Mouse (Mus musculus) urinary bladder, adult 18-20 months (tissue): ENCODE data around the gene Mst1.
A peak's percentile ranks its signal among the peaks of the same experiment; 100 is the strongest.

Experiments used
- DNase-seq, 2 experiments: peaks; one replicate each; pipeline ENCODE4 v3.0.0; 2022; ENCODE audit warnings: low spot score in 2 of 2, mixed read lengths in 2 of 2

The Mst1 gene

DNA sequence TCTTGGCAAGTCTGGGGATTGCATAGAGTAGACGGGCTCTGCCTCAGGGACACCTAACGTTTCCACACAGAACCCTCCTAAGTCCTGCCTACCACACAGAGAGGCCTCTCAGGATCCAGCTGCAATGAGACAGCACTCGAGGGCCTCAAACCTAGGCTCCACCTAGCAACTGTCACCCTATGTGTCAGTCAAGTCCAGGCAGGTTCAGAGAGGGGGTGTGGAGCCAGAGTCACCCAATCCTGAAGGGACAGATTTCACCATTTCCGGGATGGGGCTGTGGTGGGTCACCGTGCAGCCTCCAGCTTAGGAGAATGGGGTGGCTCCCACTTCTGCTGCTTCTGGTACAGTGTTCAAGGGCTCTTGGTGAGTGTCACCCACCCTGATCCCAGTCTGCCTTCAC lies at the start of gene Mst1:
TSS of gene Mst1 (plus strand) at position 269 of the 400 bp plus-strand sequence.
- DNase-seq: peak in 1 of 2 experiments; percentile 30

GRCm38 (mm10) chr9:108032126-108032525 lies 48.1 kb upstream of the Mst1 start:
- no peak for DNase-seq

GRCm38 (mm10) chr9:108035331-108036156 lies 44.7 kb upstream of the Mst1 start:
- DNase-seq: no peak

DNA sequence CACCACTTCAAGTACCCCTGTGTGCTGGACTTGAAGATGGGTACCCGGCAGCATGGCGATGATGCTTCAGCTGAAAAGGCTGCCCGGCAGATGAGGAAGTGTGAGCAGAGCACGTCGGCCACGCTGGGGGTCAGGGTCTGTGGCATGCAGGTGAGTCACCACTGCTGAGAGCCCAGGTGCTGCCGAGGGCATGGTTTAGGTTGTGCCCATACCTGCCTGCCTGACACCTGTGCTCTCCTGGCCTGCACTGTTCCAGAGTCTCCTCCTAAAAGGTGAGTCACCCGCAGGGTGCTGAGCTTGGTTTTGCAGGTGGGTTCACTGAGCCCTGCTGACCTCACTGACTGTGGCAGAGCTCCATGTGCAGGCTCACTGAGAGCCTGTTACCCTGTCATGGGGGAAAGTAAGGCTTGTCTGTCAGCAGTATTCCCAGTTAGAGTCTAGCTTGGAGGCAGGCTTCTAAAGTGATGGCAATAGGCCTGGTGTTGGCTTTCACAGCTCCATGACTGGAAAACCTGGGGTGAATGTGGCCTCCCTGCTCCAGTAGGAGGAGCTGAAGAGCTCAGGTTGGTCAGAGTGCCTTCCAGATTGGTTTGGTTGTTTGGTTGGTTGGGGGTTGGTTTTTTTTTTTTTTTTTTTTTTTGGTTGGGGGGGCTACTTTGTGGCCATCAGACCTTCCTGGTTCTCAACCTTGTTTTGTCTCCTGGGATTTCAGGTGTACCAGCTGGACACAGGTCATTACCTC lies 35.3 kb upstream of the Mst1 start:
- DNase-seq: no peak

GRCm38 (mm10) chr9:108046582-108046981 lies 33.7 kb upstream of the Mst1 start:
- no peak for DNase-seq

DNA sequence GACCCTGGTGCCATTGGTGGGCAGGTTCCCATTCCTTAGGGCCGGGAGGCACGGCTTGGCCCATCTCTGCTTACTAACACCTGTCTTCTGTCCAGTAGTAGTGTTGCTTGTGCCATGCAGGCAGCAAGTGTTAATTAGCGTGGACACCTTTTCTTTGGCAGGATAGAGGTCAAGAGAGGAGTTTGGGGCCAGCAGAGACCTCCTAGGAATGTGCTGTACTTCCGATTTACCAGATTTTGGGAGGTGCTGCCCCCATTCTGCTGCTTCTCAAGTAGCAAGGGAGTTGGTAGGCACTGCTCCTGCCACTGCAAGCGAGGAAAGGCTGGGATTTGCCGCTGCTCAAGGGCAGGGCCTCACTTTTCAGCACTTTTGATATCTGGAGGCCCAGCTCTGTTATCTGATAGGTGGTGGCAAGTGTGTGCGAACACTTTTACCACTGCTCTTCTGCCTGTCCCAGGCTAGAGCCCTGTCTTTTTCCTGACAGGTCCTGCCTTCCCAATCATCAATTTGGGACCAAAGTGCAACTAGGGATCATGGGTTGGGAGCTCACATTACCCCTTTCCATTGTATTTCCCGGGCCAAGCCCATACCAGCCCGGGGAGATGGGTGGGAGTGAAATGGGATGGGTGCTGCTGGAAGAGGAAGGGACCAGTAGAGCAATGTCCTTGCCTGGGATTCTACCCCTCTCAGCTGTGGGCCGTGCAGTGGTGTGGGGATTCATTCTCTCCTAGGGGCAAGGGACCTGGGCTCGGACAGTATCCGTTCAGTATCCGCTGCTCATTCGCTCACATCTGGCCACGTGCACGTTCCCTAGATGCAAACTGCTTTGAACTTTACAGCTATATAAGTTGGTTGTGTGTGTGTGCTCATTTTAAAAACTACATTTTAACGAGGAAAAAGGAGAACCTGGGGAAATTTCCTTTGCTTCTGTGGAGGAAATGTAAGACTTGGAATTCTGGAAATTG lies 32.4 kb upstream of the Mst1 start:
- DNase-seq: no peak

DNA sequence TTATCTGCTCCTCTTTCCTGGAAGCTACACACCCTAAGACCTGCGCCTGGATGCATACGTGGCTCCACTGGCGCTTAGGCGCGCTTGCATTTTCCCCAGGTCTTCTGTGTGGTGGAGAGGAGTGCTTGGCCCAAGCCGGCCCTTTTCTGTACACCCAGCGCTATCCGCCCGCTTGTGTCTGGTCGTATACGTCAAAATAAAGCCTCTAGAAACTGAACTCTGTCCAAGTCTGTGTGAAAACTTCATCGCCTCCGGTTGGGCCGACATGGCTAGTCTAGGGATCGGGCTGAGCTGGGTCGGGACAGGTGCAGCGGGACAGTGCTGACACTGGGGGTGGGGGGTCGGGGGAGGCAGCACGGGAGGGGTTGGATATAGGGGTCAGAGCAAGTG lies 31.7 kb upstream of the Mst1 start:
- DNase-seq: peak in 1 of 2 experiments; percentile 47

DNA sequence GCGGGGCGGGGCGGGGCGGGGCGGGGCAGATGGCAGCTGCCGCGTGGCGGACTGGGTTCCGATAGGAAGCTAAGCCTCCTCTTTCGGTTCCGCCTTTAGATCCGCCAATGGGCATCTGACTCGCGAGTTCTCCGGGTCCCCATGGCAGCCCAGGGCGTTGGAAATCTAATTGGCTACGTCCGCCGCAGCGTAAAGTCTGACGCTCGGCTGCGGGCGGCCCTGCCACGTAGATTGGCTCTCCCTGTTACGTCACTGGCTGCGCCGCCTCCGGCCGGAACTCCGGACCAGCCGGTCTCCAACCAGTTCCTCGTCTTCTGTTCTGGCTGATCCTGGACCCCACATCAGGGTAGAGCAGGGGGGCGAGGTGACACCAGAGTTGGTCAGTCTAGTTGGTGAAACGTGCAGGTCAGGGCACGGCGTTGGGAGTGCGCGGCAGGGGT lies 31.2 kb upstream of the Mst1 start, which contains the start of gene Gmppb:
TSS of gene Gmppb (plus strand) at position 227 of the 440 bp plus-strand sequence.
- DNase-seq: peak; percentile 85 to 96

- DNase-seq: no peak
Measured at GRCm38 (mm10) chr9:108049561-108050251, 30.5 kb upstream of the Mst1 start.

- no peak for DNase-seq
Measured at GRCm38 (mm10) chr9:108051184-108051930, 28.9 kb upstream of the Mst1 start.

DNA sequence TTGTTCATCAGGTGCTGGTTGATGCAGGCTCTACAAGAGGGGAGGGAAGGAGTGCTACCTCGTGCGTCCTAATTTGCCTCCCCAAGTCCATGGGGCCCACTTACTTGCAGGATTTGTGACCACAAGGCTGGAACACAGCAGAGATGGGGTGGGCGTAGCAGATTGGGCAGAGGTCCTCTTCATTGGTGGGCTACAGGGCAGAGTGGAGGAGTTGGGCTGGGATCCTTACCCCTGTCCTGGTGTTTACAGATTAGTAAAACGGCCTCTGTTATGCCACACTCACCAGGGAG lies 28.4 kb upstream of the Mst1 start:
- DNase-seq: no peak

DNA sequence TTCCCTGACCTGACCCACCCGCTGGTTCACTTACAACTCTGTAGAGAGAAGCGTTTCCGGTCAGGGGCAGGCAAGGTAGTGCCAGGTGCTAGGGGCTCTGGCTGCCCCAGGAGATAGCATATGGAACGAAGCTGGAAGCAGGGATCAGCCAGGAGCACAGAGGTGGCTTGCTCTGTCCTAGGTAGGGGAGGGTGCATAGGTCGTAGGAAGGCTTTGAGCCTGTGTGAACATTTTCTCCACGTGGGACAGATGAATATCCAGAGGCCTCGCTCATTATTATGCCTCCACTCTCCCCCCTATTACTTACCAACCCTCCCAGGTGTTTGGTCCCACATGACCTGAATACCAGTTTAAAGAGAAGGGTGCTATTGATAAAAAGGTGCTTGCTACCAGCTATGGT lies 27.8 kb upstream of the Mst1 start:
- DNase-seq: no peak

GRCm38 (mm10) chr9:108052885-108053664 lies 27.2 kb upstream of the Mst1 start, which contains the start of gene Amigo3:
Amigo3 (plus strand) TSS chr9:108053159.
- DNase-seq: peak; percentile 93 to 97

- DNase-seq: no peak
Measured at GRCm38 (mm10) chr9:108053665-108054225, 26.5 kb upstream of the Mst1 start.

DNA sequence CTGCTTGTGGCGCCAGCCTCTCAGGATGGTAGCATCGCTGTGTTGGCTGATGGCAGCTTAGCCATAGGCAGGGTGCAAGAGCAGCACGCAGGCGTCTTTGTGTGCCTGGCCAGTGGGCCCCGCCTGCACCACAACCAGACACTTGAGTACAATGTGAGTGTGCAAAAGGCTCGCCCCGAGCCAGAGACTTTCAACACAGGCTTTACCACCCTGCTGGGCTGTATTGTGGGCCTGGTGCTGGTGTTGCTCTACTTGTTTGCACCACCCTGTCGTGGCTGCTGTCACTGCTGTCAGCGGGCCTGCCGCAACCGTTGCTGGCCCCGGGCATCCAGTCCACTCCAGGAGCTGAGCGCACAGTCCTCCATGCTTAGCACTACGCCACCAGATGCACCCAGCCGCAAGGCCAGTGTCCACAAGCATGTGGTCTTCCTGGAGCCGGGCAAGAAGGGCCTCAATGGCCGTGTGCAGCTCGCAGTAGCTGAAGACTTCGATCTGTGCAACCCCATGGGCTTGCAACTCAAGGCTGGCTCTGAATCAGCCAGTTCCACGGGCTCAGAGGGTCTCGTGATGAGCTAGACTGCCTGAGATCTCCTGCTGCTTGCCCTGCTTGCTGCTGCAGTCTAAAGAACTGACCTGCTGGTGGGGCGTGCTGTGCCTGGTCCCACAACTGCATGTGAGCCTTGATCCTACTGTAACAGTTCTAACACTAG lies 25.8 kb upstream of the Mst1 start:
- DNase-seq: no peak

GRCm38 (mm10) chr9:108055061-108055460 lies 25.2 kb upstream of the Mst1 start:
- no peak for DNase-seq

DNA sequence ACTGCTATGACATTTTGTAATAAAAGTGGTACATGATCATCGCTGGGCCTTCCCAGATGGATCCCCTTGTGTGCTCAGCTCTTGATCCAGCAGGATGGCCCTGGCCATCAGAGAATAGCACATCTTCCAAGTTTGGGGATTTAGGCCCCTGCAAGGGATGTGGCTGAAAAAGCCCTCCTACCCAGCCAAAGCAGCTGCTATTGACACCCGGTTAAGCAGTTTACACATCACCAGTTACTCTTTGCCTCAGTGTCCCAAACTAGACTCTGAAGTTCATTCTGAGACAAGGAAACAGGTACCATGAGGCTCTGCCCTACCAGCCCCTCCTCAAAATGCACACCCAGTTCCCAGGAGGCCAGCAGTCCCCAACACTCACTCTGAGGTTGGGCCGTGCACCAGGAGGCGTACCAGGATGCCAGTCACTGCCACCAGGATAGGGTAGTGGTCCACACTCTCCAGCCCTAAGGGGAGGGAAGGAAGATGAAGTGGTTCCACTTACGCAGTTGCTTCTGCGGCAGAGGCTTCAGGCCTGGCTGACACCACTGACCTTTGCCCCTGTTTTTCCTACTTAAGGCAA lies 24.5 kb upstream of the Mst1 start:
- no peak for DNase-seq
